Mouse (Mus musculus): ENCODE results near the gene Sema3c. TPM values are rescaled to one million over a fixed set of nuclear protein-coding genes. Genes with fewer than 3 reads are reported as not detected.

Sema3c gene
- polyA plus RNA-seq, 2 experiments from 2014 or later = not detected

DNA sequence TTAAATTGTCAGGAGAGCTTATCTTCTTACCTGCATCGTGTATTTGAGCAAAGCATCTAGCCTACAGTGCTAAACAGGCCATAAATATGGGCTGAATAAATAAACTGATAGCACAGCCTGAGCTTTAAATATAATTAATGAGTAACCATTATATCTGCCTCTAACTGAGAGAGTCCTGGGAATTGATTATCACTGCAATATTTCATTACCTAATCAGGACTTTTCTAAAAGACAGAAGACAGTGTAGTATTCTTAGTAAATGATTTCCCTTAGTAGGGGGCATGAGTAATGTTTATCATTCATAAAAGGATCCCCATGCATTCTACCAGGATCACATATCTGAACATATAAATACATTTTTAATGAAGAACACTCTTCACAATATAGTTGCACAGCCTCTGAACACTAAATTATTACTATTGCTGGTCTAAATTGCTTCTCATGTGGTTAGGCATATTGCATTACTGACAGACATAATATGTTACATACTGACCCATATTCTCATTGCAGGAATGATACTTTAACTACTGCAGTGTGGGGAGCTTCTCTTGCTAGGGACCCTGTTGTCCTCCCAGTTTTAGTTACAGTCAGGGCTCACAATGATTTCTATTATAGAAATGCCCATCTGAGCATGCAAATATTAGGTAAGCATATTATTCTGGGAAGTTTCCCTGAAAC is 74.9 kb downstream of the Sema3c start:
- no peak for ATAC-seq

DNA sequence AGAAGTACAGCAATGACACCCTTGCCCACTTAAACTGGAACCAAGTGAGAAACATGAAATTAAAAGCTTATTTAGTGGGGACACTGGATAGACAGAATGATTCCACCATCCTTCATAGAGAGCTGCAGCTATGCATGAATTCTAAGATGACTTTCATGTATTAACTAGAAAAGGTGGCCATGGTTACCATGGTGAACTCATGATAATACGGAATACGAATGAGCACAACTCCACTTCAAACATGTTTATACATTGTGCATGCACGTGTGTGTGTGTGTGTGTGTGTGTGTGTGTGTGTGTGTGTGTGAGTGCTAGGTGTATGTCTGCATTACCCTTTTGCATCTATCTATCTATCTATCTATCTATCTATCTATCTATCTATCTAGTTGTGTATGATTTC is 87.1 kb downstream of the Sema3c start:
- ATAC-seq = no peak

DNA sequence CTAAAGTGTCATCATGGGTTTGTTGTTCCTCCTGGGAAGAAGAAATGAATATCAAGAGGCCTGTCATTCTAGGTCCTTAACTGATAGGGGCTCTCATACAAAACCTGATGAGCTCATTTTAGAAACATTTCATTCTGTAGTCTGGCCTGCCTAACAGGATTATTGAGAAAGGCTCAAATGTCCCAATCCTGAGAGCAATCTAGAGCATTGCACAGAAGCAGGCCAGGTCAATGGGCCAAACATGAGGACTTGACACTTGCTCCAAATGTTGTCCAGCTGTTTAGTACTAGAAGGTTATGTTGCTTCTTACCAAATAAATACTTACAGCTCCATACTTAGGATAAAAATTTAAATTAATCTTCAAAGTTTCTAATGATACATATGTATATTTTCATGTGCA is 97.3 kb downstream of the Sema3c start:
- ATAC-seq = no peak

DNA sequence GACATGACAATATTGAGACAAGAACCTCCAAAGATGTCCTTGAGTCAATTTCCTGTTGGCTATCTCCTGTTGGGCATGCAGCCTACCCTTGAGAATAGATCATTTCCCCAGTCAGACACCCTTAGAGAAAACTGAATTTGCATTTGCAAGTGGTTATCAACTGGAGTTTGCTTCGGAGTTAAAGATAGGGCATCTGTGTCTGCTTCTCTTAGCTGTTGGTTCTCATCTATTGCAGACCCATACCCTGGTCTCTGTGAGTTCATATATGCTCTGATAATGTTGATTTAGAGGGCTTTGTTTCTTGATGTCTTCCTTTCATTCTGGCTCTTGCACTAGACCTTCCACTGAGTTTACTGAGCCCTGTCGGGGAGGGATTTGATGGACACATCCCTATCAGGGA is 106.8 kb downstream of the Sema3c start:
- ATAC-seq = no peak

DNA sequence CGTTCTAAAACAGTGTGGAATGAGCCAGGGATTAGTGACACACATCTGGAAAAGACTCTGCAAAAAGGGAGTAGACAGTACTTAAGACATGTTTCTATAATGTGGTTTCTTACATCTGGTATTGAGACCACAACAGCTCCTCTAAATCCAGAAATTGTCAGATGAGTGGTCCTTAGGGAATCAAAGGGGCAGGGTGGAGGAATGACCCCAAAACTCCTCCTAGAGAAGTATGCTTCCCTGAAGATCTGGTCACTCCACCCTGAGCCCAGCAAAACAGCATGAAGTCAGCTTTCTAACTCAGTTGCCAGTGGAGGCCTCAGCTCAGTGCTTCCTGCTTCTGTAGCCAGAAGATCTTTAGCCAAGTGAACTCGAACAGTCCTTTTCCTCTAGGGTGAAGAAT is 115.0 kb downstream of the Sema3c start:
- ATAC-seq = no peak

DNA sequence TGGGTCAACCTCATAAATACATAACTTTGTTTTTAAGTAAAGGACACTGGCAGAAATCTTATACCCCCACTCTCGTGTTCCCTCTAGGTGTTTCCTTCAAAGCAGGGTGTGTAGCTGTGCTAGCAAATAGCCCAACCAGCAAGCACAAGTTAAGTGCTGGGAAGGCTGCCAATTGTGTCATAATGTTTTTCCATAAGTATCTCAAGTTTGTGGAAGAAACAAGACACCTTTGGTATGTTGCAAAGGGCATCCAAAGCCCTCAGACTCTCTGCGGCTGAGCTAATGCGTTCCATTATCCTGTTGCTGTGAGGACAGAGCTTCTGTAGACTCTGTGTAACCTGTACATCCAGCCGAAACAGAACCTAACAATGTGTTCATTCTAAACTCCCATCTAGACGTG is 115.5 kb downstream of the Sema3c start:
- ATAC-seq = no peak

DNA sequence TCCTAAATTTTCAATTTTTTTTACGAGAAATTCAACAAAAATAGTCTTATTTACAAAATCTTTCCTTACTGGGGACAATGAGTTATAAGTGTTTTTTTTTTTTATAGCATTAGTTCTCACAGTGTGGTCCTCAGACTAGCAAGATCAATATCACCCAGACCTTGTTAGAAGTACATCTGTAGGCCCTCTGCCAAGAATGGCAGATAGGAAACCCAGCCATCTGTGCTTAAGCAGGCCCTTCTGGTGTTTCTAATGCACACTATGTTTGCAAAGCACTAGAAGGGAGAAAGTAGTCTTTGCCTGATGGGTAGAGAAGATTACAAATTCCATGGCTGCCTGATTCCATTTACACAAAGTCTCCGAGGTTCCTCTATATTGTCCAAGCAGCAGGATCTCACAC is 121.3 kb downstream of the Sema3c start:
- no peak for ATAC-seq

DNA sequence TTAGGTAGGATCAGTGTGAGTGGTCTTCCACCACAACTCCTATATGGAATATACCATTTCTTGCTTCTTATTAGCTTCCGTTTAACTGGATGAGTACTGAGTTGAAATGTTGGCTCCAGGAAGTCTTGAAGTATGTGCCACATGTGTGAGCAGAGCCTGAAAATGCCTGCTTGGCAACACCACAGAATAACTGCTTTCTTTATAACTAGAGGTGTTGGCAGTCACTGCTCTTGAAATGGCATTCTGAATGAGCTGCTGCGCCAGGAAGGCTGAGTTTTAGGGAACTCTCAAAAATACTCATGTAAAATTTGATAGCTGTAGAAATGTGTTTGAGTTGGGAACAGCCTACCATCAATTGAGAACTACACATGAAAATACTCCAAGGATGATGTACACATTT is 124.8 kb downstream of the Sema3c start:
- ATAC-seq = no peak

DNA sequence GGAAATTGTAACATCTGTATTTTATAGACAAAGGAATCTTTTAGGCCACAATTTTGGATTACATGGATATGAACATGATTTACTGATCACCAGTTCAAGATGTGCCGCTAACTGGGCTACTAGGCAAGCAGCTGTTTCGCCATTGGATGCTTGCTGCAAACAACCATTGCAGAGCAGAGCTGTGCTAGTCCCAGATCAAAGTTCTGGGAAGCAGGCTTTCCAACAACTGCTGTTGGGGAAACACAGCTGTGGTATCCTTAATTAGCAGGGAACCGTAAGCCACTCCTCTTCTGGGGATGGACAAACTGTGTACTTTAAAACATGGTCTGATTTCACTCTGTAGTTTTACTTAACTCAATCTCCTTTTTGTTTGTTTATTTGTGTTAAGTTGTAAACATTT is 130.1 kb downstream of the Sema3c start:
- no peak for ATAC-seq

DNA sequence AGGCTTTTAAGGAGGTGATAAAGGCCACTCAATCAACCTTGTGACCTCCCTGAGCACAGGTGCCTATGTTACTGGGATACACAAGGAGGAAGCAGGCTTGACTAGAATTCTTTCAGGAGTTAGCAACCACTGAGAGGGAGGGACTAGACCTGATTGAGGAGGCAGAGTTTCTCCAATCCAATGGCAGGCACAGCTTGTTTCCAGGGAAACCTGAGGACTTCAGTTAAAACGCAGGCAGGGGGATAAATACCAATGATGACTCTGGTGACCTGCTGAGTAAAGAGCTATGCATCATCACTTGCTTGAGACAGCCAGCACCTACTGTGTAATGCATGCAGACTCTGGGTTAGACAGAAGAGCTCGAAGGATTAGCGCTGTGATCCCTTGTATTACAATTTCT is 133.0 kb downstream of the Sema3c start:
- ATAC-seq = no peak

DNA sequence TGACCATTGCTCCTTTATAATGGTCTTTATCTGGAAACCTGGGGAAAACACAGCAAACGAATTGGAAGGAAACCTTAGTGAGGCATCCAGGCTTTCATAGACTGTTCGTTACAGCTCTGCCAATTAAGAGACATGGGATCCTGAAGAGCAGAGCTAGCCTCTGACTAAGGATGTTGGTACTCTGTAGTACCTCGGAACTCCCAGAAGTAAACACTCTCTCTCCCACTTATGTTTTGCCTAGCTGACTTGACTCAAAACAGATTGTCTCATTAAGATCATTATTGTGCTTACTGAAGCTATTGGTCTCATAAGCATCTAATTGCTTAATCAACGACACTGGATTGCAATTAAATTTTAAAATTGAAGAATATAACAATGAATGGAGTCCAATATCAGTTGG is 138.3 kb downstream of the Sema3c start:
- no peak for ATAC-seq

DNA sequence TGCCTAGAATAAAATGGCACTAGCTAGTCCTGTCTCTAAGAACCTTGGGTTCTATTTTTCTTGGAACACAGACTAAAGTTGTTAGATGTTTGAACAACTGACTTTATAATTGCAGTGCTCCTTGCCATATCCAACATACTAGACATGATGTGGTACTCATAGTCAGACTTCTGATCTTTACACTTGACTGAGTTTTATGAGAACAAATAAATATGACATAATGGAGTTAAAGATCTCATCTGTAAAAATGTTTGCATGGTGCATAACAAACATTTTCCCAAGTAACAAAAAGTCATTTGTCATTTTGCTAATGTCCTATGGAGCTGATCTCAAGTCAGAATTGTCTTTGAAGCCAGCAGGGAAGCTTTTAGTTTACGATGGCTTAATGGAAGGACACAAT is 141.1 kb downstream of the Sema3c start:
- ATAC-seq = no peak

DNA sequence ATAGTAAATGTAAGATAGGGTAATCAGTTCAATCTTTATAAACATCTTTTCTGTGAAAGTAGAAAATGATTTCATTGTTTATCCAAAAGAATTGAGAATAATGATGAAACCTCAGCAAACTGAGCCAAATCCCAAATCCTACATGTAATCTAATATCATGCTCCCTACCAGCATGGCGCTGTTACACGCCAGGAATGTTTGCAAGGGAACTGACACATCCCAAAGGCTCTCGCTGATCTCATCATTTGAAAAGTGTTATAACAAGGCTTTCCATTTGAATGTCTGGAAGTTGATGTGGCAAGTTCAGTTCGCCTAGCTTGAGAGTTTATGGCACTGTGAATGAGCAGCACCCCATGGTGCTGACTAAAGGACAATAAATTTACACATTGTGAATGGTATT is 145.9 kb downstream of the Sema3c start:
- ATAC-seq = no peak

DNA sequence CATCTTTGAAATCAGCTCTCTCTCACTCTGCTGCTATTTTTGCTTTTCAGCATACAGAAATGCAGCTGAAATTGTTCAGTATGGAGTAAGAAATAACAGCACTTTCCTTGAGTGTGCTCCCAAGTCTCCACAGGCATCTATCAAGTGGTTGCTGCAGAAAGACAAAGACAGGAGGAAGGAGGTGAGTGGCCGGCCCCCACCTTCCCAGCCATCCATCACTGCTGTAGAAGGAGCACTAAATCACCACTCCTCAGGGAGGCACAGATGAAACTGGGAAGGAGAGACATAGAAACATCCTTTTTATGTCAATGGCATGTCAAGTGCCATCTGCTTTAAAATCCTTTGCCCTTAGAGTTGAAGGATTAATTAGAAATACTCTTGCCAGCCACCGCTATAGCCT is 149.9 kb downstream of the Sema3c start:
- ATAC-seq = no peak

DNA sequence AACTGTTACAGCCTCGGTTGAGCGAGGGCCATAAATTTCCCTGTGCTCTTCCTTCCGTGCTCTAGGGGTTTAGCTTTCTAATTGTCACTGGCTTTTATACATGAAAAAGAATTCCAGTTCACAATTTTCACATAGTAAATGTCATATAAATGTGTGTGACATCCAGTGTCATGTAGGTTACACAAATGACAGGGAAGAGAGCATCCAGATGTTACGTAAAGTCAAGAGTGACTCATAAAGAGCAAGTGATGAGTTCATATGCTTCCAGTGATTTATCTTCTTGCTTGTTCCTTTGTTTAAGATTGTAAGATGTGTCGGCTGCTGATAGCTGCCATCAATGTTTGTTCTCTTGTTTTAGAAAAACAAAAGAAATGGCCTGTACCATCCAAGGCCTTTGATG is 154.0 kb downstream of the Sema3c start:
- no peak for ATAC-seq

DNA sequence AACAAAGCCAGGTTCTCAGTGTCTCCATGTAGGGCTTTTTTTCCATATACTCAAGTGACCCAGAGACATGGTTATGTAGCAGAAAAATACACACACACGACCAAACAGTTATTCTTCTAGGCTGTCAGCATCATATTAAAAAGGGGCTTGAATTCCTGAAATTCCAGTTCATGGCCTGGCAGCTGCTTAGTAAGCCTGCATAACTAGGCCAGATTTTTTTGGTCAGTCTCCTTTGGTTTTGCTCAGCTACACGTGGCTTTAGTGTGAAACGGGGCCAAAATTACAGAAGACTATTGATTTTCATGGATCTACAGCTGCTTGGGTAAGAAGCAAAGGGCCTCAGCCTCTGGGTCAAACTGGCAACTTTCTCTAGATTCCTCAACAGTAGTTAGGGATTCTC is 165.7 kb downstream of the Sema3c start:
- no peak for ATAC-seq

DNA sequence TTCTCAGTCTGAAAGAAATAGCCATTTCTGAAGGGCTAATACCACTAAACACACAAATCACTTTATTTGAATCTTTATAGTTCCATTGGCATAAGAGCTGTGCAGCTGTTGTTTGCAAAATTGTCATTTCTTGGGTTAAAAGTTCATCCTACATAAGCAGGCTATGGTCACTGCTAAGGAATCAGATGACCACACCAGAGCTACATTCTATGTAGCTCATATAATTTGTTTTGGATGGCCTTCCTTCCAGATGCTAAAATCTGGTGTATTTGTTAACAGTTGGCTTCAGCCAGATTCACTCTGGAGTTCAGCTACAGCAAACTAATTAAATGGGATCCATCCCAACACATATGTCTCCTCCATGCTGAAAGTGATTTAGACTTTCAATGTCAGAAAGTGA is 172.4 kb downstream of the Sema3c start:
- ATAC-seq = no peak

DNA sequence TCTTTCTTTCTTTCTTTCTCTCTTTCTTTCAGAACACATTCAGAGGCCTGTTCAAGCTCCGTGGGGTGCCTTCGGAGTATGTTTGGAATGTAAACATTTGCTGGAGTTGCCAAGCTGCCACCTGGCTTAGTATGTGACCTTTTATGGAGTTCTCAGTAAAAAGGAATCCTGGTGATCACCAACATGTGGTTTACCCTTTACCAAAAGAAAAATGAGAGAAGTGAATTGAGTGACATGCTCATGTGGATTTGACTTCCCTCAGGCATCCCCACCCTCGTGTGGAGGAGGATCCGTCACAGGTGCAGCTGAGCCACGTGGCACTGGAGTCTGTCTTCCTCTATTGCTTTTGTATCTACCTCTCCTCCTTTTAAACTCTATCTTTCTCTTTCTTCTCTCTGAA is 173.1 kb downstream of the Sema3c start:
- no peak for ATAC-seq

DNA sequence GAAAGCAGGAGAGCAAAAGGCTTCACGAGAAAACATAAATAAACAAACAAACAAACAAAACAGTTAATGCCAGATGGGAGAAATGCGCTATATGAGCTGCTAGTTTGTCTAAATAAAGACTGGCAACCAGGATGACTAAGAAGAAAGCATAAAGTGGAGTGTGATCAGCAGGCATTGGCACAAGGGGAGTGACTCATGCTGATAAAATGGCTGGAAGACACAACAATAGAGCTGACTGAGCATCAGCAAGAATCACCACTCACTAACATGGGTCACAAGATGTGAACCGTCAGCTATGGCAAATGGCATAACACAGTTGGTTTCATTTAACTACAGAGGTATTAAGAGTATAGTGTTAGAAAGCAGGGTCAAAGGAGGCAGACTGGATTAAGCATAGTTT is 174.2 kb downstream of the Sema3c start:
- ATAC-seq = no peak

DNA sequence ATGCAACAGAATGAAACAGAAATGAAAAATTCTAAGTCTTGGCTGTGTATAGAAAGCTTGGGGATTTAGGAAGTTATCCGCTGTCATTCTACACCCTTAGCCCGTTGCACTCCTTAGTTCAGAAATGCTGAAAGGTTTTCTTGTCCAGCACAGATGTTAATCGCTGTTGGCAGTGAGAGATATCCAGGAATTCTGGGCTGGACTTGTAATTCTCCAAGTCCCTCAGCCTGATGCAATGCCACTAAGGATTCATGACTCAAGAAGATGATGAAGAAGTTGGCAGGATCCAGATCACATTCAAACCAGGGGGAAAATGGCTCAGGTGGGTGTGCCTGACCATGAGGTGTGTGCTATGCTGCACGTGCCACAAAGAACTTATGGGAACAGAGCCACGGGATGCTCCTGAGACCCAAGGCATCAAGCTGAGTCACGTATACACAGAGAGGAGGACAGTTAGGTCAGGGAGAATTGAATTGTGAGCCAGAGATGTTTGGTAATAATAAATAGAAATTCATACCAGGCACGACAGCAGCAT is 179.5 kb downstream of the Sema3c start:
- ATAC-seq = no peak

DNA sequence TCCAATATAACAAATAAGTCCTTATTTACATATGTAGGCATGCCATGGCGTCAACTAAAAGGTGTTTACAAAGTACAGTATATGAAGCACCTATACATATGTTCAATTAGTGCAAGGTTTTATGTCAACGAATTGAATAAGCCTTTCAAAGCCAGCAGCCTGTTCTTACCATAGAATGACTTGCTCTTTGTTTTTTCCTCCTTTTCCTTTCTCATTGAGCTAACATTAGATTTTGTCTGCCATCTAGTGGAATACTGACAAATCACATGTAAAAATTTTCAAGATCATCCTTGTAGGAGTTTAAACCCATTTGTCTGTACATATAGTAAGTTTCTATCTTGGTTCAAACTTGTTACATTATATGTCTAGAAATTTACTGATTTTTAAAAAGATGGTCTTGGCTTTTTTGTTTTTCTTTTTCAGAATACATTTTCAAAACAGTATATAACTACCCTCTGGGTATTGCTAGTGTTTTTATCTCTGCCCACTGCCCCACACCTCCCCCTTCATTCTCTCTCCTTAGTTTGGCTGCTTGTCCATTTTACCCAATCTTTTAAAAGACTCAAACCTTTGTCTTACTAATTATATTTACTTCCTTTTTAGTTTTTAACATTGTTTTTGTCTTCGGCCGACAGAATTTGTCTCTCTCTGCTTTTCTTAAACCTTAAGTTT is 192.1 kb downstream of the Sema3c start:
- ATAC-seq = no peak

DNA sequence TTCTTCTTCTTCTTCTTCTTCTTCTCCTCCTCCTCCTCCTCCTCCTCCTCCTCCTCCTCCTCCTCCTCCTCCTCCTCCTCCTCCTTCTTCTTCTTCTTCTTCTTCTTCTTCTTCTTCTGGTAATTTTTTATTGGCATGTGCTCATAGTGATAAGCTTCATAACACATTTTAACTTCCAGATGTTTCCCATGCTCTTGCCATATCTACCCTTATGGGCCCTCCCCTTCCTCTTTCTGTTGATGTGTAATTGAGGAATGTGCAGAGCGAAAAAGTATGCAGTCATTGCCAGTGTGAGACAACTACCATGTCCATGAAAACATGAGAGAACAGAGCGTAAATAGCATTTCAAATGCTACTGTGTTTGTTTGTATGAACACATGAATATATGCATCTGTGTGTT is 196.2 kb downstream of the Sema3c start:
- ATAC-seq = no peak

DNA sequence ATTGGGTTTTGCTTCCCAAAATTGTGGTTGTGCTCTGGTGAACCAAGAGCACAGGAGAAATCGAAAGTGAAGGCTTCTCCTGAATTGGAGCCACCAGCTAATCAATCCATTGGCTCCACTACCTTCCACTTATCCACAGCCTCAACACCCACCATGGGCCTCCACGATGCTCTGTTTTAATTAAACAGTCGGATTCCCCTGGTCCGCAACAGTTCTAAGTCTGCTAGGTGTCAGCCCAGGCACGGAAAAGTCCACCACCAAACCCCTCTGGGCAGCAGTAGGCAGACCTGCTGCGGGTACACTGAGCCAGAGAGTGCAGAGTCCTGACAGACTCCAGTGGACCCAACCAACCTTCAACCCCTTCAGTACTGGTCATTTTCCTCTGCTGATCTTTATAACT is 202.5 kb downstream of the Sema3c start:
- no peak for ATAC-seq
